Mouse (Mus musculus) megakaryocyte progenitor cell, adult 5-6 weeks (primary cell): ENCODE results near the gene Nell1. TPM values are rescaled to one million over a fixed set of nuclear protein-coding genes. Genes with fewer than 3 reads are reported as not detected.

Source experiments
- ATAC-seq: replicated peaks from 2 replicates; pipeline ENCODE4 v1.8.0; 2016; ENCODE audit warnings: mild to moderate bottlenecking, moderate TSS enrichment, inconsistent platforms; ENCODE audit not compliant: poor library complexity
- total RNA-seq, 2 experiments: library from RNA; stranded (forward) in 1 of 2; stranded (reverse) in 1 of 2; fragments of 157-497, 149-512 nt in 1 of 2; fragments of 200-1000 nt in 1 of 2; gene quantifications; 2 replicates each; pipeline versions ENCODE4 v1.2.3 to v1.2.4; 2015 to 2017

The Nell1 gene
- total RNA-seq, 2 experiments from 2014 or later: not detected

DNA sequence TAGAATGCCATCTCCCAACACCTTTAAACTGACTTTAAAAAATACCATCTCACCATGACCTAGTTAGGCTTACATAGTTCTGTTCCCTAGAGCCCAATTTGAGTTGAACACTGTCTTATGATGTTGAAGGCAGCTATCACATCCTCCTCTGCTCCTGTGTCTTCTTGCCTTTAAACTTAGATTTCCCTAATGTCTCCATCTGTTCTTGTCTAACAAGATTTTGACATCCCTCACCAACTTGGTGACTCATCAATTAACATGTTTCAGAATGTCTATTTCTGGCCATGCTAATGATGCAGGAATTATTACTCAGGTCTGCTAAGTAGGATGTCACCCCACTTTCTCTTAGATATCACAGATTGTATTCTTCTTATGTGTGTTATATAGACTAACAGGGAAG, 532.4 kb downstream of the Nell1 start:
- ATAC-seq: no peak

DNA sequence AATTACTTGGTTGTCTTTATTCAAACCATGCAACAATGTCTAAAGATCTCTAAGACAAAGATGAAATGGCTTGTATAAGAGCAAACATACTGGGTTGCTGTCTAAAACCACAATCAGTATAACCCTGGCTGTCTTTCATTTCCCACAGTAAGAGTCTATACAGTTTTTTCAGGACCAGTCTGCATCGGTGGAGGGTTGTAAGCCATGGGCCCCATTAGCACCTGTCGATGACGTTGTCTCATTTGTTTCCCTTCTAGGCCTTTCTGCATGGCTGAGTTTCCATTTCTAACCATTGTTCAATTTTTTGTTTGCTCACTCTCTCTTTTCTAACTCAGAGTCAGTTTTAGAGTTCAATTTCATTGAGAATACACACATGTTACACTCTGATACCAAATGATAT, 540.2 kb downstream of the Nell1 start:
- ATAC-seq: no peak

GRCm38 (mm10) chr7:50516681-50517080, 542.0 kb downstream of the Nell1 start:
- no peak for ATAC-seq

- no peak for ATAC-seq
Observed at GRCm38 (mm10) chr7:50543373-50543772, 568.7 kb downstream of the Nell1 start.

- no peak for ATAC-seq
Observed at GRCm38 (mm10) chr7:50549572-50549971, 574.9 kb downstream of the Nell1 start.

DNA sequence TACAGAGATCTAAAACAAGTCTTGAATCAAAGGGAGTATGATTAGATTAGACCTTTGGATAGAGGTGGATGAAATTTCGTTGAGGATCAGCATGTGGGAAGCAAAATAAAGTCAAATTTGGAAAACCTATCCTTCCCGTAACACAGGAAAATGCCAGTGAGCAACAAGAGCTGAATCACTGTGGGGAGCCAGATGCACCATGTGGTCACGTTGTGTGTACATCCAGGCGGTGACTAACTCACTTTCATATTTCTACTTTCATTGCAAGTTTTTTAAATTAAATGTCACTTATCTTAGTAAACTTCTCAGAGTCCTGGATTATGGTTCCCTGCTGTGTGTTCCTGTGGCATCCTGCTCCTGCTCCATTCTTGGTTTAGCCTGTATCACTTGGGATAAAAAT, 576.8 kb downstream of the Nell1 start:
- no peak for ATAC-seq

DNA sequence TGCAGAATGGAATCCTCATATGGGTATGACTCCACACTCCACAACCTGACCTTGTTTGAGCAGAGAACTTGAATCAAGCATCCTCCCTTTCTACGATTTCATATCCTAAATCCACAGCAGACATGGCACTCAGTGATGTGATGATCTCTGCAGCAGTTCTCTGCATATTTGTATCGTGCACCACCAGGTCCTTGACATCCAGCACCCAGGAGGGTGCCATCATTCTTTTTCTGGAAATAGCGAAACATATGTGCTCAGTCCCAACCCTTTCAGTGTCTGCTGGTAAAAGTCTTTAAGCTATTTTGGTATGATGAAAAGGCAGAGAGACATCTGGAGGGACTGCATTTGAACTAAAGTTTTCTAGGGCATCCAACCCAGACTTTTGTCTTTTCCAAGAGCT, 588.0 kb downstream of the Nell1 start:
- no peak for ATAC-seq

GRCm38 (mm10) chr7:50573841-50574240, 599.2 kb downstream of the Nell1 start:
- no peak for ATAC-seq

- no peak for ATAC-seq
Observed at GRCm38 (mm10) chr7:50588642-50589424, 614.2 kb downstream of the Nell1 start.

GRCm38 (mm10) chr7:50598890-50599289, 624.2 kb downstream of the Nell1 start, which contains the start of gene 4933405O20Rik:
Gene 4933405O20Rik (plus strand): TSS chr7:50599190.
- no peak for ATAC-seq

GRCm38 (mm10) chr7:50614101-50614500, 639.4 kb downstream of the Nell1 start:
- no peak for ATAC-seq

- no peak for ATAC-seq
Observed at GRCm38 (mm10) chr7:50629186-50629585, 654.5 kb downstream of the Nell1 start.

DNA sequence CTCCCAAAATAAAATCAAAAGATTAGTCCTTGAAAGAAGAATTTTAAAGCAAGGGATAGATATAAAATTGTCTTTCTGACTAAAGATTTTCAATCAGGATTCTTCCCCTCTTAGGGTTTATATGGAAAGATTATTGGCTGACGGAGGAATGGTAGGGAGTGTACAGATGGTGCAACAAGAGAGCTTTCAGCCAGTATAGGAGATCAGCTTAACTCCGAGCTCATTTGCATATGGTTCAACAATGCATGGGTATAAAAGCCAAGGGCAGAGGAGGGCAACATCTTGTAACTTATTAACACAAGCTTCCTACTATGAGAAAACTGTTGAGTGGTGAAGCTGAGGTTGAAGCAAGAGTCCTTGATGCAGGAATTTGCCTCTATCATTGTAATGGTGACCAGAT, 658.5 kb downstream of the Nell1 start:
- no peak for ATAC-seq

DNA sequence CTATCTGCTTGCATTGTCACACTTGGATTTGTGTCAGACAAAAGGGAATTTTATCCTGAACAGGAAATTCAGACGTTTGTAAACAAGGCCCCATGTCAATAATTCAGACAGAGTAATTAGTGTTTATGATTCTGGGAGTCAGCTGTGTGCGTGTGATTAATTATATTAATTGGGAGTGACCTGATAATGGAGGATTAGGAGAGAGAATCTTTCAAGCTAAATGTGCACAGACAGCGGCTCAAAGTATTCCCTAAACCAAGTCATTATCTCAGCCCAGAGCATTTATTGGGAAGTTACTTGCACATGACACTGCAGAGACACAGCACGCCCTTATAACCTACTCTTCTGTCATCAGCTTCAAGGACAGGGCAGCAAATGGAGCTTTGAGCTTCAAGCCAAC, 697.6 kb downstream of the Nell1 start:
- no peak for ATAC-seq

DNA sequence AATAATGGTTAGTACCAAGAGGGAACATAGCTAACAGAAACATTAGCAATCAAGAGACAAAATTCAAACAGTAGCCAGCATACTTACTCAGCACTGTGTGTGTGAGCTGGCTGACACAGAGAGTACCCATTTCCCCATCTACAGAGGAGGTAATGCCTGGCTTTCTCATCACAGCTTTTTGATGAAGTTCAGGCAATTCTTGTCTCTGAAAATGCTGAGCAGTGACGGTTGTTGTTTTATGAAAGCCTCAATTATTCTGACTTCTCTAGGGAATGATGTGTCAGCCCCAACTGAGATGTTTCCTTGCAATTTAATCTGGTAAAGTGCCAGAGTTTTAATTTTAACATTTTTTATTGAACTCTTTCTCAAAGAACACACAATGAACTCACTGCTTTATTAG, 700.8 kb downstream of the Nell1 start:
- ATAC-seq: no peak

DNA sequence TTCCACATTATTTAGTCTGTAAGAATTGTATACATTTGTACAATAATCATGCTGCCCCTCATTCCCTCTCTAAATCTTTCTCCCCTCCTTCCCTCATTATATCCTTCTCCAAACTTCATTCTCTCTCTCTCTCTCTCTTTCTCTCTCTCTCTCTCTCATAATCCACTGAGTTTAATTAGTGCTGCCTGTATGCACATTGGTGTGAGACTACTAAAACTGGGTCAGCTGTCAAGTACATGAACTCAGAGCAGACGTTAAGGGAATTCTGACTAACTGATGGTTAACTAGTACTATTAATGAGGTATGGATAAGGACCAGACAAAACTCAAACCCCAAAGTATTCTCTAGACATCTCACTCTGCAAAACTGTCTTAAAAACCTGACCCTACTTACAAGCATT, 702.8 kb downstream of the Nell1 start:
- no peak for ATAC-seq

DNA sequence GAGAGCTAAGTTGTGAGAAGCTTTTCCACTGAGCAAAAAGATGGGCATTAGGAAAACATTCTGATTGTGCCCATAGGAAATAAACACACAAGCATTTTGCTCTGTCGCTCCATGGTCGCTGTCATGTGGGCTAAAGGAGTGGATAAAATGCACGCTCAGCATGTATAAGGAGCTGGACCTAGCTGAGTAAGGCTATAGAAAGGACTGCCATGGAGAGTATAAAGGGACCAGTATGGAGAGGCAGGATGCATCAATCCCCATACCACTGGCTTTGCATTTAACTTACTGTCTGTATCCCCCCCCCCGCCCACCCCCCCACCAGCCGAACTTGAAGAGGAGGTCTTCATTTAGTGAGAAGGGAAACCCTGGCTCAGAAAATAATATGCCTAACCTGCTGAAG, 711.7 kb downstream of the Nell1 start:
- ATAC-seq: no peak

GRCm38 (mm10) chr7:50725166-50725565, 750.5 kb downstream of the Nell1 start:
- ATAC-seq: no peak

- ATAC-seq: no peak
Observed at GRCm38 (mm10) chr7:50730951-50731350, 756.3 kb downstream of the Nell1 start.

DNA sequence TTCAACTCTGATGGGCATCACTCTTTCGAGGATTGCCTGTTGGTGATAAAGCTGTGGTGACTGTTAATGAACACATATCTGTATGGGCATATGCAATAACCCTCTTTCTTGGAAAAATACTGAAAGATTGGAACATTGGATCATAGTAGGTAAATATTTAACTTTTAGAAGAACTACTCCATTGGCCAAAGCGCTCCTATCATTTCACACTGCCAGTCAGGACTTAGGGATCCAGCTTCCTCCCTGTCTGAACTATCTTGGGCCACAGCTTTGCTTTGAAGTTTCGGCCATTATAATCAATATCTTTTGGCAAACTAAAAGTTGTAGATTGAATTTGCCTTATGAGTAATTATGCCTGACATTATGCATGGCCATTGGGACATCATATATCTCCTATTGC, 780.9 kb downstream of the Nell1 start:
- no peak for ATAC-seq

- no peak for ATAC-seq
Observed at GRCm38 (mm10) chr7:50756409-50756808, 781.7 kb downstream of the Nell1 start.

GRCm38 (mm10) chr7:50773516-50773915, 798.9 kb downstream of the Nell1 start:
- no peak for ATAC-seq

DNA sequence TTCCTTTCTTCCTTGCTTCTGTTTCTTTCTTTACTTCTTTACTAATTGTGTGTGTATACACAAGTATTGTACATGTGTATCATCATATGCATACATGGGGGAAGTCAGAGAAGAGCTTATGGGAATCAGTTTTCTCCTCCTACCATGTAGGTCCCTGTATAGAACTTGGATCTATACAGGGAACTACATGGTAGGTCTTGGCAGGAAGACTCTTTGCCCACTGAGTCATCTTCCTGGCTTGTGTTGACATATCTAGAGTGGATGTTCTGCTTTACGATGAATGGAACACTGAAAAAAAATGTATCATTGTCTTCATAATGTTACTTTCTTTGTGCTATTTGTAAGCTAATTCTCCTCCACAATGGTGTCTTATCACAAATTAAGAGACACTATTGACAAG, 806.4 kb downstream of the Nell1 start:
- ATAC-seq: no peak
